Mouse (Mus musculus) lung, adult 2 months (tissue): Measurements from ENCODE around the gene Glyr1.

Source experiments
- CTCF ChIP-seq: fragments of 200-500 bp; IDR thresholded peaks from 2 replicates; pipeline ENCODE4 v1.5.1; 2011; ENCODE audit warnings: mild to moderate bottlenecking, low read length, control low read depth; ENCODE audit not compliant: insufficient read depth
- POLR2A ChIP-seq: fragments of 200-500 bp; IDR thresholded peaks from 2 replicates; pipeline ENCODE4 v1.6.1; 2011; ENCODE audit warnings: low read depth, mild to moderate bottlenecking, control low read depth, low read length, borderline replicate concordance; ENCODE audit errors: extremely low read depth

GRCm38 (mm10) chr16:5071974-5072373 is 22.3 kb upstream of the Glyr1 start:
- no peak for TF ChIP-seq POLR2A
- no peak for TF ChIP-seq CTCF
